Mouse (Mus musculus) cerebellum, postnatal 36 days (tissue): ENCODE measurements around the gene Swap70.

Experiments
- DNase-seq, 2 experiments: peaks; one replicate each; pipeline ENCODE4 v3.0.0; 2021 to 2022; ENCODE audit warnings: mixed read lengths in 2 of 2

Gene Swap70

GRCm38 (mm10) chr7:110309246-110309645 lies 87.7 kb downstream of the Swap70 start:
- peak; percentile 47 to 54 for DNase-seq

DNA sequence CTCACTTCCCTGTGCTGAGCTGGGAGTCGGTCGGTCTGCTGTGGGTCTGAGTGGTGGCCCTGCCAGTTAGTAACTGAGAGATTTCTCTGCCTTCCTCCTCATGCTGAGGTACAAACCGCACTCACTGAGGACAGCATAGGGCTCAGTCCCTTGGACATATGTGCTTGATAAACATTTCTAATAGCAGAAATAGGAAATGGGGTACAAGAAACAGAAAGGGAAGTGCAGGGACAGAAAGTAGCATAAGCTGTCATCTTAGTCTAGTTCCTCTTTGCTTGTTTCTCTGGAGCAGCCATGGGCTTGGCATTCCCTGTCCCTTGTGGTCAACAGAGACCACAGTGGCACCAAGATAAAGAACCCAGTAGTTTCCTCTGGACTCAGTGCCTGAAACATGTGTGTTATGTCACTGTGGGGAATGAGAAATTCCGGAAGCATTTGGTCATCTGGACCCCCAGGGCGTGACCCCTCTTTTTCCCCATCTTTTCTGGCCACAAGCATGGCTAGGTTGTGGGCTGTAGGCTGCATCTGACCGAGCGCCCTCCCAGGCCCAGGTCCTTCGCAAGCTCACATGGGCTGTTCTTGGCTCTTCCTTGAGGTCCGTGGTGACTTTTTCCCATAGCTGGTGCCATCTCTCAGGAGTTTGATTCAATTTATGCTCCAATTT lies 92.0 kb downstream of the Swap70 start:
- no peak for DNase-seq

DNA sequence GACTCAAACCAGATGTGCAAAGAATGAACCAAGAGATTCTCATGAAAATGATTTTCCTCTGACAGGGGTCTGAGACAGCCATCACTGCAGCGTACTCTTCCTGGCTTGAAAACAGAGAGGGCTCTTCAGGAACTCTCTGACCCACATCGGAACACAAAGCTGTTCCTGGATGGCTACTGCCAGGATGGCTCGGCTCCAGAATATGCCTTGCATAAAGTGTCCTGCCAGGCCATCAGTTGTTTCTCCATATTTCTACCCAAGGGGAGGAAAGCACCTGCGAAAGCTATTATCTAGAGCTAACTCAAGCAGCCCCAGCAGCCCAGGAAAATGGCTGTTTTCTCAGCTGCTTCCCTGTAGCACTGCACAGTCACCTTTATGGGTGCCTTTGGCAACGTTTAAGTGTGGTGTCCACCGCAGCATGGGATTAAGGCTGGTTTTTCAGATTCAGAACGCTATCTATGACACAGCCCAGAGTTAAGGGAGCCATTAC lies 92.9 kb downstream of the Swap70 start:
- DNase-seq: peak; percentile 74 to 75

DNA sequence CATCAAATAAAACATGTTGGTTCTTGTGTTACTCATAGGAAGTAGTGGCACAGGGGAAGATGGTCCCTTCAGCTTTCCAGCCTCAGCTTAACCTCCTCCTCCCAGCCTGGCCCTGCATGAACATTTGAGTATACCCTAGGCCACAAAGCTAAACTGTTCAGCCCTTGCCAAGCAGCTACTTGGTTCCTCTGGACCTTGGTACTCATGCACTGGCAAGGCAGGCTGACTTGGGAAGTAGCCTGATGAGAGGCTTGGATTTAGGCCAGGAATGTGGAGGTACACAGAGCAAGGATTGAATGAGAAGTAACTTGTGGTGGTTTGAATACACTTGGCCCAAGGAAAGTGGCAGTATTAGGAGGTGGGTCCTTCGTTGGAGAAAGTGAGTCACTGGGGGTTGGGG lies 93.8 kb downstream of the Swap70 start:
- DNase-seq: no peak

- no peak for DNase-seq
Observed at GRCm38 (mm10) chr7:110317412-110317811, 95.9 kb downstream of the Swap70 start.

DNA sequence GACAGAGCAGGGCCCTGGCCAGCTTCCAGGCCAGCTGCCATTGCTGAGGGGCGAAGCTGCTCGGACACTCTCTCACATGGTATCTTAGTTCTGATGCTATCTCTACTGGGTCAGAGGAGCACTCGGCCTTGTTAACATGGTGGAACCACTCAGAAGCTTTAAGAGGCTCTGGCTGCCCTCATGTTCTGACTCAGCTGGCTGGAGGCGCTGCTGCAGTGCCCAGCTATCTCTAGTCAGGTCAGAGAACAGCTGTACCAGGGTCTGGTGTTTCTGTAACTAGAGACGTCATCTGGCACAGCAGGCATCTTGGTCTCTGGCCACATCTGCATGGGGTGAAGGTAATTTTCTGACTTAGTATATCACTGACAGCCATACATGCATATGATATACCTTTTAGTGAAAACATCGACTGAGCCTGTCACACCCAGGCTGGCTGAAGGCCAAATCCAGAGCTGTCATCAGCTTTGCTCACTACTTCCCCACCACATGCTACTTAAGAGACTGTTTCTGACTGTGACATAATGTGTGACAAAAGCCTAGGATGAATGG lies 97.5 kb downstream of the Swap70 start:
- no peak for DNase-seq

DNA sequence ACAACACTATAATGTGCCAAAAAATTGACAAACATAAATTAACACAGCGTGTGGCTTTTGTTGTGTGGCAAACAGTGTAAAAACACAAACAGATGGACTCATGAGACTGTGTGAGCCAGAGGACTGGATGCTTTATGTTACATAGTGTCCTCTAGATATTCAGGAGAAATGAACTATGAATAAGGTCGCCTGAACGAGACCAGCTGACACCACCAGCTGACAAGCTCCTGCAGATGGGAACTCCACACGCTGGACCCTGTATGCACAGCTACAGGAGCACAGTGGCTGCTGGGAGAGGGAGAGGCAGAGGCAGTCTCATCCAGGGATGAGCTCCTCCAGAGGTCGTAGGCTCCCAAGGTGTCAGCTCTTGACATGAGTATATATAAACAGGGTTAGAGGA lies 99.6 kb downstream of the Swap70 start:
- DNase-seq: no peak

DNA sequence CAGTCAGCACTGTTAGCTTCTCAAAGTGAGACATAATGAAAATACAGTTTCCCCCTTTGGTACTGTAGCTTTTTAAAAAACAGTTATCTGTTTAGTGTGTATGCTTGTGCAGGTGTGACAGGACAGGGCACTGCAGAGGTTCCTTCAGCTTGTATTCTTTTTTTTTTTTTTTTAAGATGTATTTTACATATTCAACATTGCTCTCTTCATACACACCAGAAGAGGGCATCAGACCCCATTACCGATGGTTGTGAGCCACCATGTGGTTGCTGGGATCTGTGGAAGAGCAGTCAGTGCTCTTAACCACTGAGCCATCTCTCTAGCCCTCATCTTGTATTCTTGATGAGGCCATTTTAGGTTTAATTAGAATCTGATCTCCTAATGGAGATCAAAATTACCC lies 103.3 kb downstream of the Swap70 start:
- DNase-seq: no peak

DNA sequence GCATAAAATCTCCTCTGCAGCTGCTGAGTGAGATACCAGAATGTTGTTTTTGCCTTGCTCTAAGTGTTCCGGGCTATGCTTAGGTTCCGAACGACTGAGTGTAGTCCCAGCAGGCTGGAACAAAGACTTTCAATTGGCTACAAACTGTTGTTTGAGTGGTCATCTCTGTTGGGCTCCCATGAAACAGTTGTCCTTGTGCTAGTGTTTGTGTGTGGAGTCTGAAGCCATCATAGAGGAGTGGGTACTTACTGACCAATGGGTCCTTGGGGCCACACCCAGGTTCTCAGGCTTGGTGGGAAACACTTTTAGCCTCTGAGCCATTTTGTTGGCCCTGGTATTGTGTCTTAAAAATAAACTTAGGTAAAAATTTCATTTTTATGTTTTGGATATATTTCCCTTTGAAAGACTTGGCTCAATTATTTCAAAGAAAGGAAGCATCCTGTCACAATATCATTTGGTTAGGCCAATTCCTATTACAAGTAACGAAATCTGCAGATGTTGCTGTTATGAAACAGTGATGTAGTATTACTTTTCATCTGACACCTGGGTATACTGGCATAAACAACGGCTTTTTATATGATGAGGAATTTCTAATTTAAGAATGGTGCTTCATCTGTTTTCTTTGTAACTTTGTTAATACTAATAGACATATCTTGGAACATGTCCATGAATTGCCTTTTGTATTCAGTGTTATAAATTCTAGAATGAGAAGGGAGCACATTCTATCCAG lies 104.0 kb downstream of the Swap70 start:
- no peak for DNase-seq
